ENCODE assay signal across 14 mouse cellular contexts in the genomic region with DNA sequence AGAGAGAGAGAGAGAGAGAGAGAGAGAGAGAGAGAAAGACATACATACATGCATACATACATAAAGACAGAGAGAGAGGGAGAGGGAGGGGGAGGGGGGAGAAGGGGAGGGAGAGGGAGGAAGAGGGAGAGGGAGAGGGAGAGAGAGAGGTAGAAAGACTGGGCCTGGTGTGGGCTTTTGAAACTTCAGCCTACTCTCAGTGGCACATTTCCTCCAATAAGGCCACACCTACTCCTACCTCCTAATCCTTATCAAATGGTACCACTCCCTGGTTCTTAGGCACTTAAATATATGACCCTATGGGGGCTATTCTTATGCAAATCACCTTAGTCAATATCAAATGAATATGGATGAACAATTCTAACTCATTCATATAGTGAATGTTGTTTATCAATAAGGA.
"Had no signal": no experiment of that assay in that cellular context is flagged by ENCODE, and none has a peak within 500 bp of the region (broad histone marks: within the 10 kb centered on the region; RNA-seq: fewer than 3 reads in every experiment).

No protein-coding gene starts in this region.

- ATAC-seq: midbrain, embryonic 13.5 days; midbrain, embryonic 15.5 days had no signal

- H3K9ac ChIP-seq: lung, embryonic 14.5 days; midbrain, embryonic 13.5 days; midbrain, embryonic 15.5 days; neural tube, embryonic 12.5 days; stomach, embryonic 15.5 days had no signal

- H3K27me3 ChIP-seq: midbrain, embryonic 13.5 days; midbrain, embryonic 15.5 days; neural tube, embryonic 12.5 days; stomach, embryonic 15.5 days had no signal

- H3K4me2 ChIP-seq: lung, embryonic 14.5 days; midbrain, embryonic 11.5 days; midbrain, embryonic 13.5 days; midbrain, embryonic 15.5 days; neural tube, embryonic 12.5 days; stomach, embryonic 15.5 days had no signal

- H3K9me3 ChIP-seq: midbrain, embryonic 13.5 days; midbrain, embryonic 15.5 days; neural tube, embryonic 12.5 days; stomach, embryonic 15.5 days had no signal

- H3K27ac ChIP-seq: midbrain, embryonic 13.5 days; midbrain, embryonic 15.5 days; neural tube, embryonic 12.5 days; stomach, embryonic 15.5 days; stomach, postnatal 0 days had no signal

- DNase-seq: lung, adult 18-20 months; lung, embryonic 14.5 days; lung, postnatal 10 days; lung, postnatal 4 days; right cerebral cortex, postnatal 14 days; thymus, adult 2 months; thymus, postnatal 25 days; thymus, postnatal 4 days had no signal

- H3K4me3 ChIP-seq: midbrain, embryonic 13.5 days; midbrain, embryonic 15.5 days; neural tube, embryonic 12.5 days; stomach, embryonic 15.5 days had no signal

- H3K4me1 ChIP-seq: midbrain, embryonic 13.5 days; midbrain, embryonic 15.5 days; neural tube, embryonic 12.5 days had no signal

- H3K36me3 ChIP-seq: midbrain, embryonic 13.5 days; midbrain, embryonic 15.5 days; neural tube, embryonic 12.5 days; stomach, embryonic 15.5 days had no signal
